Mouse (Mus musculus) hindbrain, embryonic 15.5 days (tissue): Measurements from ENCODE around the gene Adamts20. TPM values are rescaled to one million over a fixed set of nuclear protein-coding genes. Genes with fewer than 3 reads are reported as not detected.

Experiments
- ATAC-seq: fragments of 200-750 bp; cut with Nextera tagmentation; 2 replicates; pipeline ENCODE4 v1.8.0; 2017; ENCODE audit warnings: low read depth, moderate number of reproducible peaks, moderate TSS enrichment; ENCODE audit not compliant: low FRiP score
- H3K27ac ChIP-seq: fragments of 300-500 bp; sonication (generic); replicated peaks from 2 replicates; pipeline ENCODE4 v1.5.1; 2015; ENCODE audit warnings: mild to moderate bottlenecking, inconsistent platforms
- H3K27me3 ChIP-seq: fragments of 300-500 bp; sonication (generic); 2 replicates; pipeline ENCODE4 v1.6.1; 2015; ENCODE audit warnings: control low read depth, inconsistent platforms
- H3K36me3 ChIP-seq: fragments of 300-500 bp; sonication (generic); 2 replicates; pipeline ENCODE4 v1.6.1; 2015; ENCODE audit warnings: control low read depth, inconsistent platforms
- H3K4me1 ChIP-seq: fragments of 300-500 bp; sonication (generic); replicated peaks from 2 replicates; pipeline ENCODE4 v1.6.1; 2015; ENCODE audit warnings: control low read depth, inconsistent platforms
- H3K4me2 ChIP-seq: fragments of 300-500 bp; sonication (generic); 2 replicates; pipeline ENCODE4 v1.6.1; 2015; ENCODE audit warnings: moderate library complexity, mild to moderate bottlenecking, inconsistent platforms
- H3K4me3 ChIP-seq: fragments of 300-500 bp; sonication (generic); 2 replicates; pipeline ENCODE4 v1.5.1; 2015; ENCODE audit warnings: mild to moderate bottlenecking, inconsistent platforms
- H3K9ac ChIP-seq: fragments of 300-500 bp; sonication (generic); 2 replicates; pipeline ENCODE4 v1.6.1; 2015; ENCODE audit warnings: inconsistent platforms
- H3K9me3 ChIP-seq: fragments of 300-500 bp; sonication (generic); 2 replicates; pipeline ENCODE4 v1.6.1; 2016; ENCODE audit warnings: control low read depth, inconsistent platforms
- WGBS: fragments of 180-500 bp; shearing (Covaris S2); methylation state at CpG from one replicate; pipeline ENCODE4 v1.1.7; 2015; 5-methylcytosine and 5-hydroxymethylcytosine counted together
- polyA plus RNA-seq: library from polyadenylated mRNA; unstranded; fragments of >200 nt; fragmentation: Nextera tagmentation; extraction: Ambion mirVana; gene quantifications from 2 replicates; pipeline ENCODE4 v1.2.1, GENCODE M21; 2015

Adamts20 gene
- polyA plus RNA-seq, 1 experiment from 2014 or later: 4.4 TPM

GRCm38 (mm10) chr15:94263866-94264496, 201.2 kb downstream of the Adamts20 start:
- Histone ChIP-seq H3K27me3 (no peaks in the 10 kb centered on the region), H3K4me1 (peaks cover 15% of the 10 kb centered on the region; the same call in 1 of the 2 replicates), H3K27ac (peak overlapping the region; percentile 64), H3K4me2 (no peak overlapping the region), H3K9ac (no peak overlapping the region), H3K4me3 (no peak overlapping the region), H3K9me3 (no peaks in the 10 kb centered on the region), H3K36me3 (no peaks in the 10 kb centered on the region)
- 49% methylated on average over 8 of the region's 8 CpGs for WGBS
- ATAC-seq: peak; percentile 68; the same call in 1 of the 2 replicates

GRCm38 (mm10) chr15:94263241-94263640, 202.0 kb downstream of the Adamts20 start:
- WGBS: 62% methylated on average over 10 of the region's 10 CpGs
- Histone ChIP-seq H3K9me3 (no peaks in the 10 kb centered on the region), H3K4me1 (peaks cover 15% of the 10 kb centered on the region; the same call in 1 of the 2 replicates), H3K36me3 (no peaks in the 10 kb centered on the region), H3K27me3 (no peaks in the 10 kb centered on the region), H3K4me3 (no peak overlapping the region), H3K27ac (peak overlapping the region; percentile 64), H3K4me2 (no peak overlapping the region), H3K9ac (no peak overlapping the region)
- 0 out of 2 replicates have a peak, but pooled peaks have one; percentile 34 for ATAC-seq

- ATAC-seq: no peak
- WGBS: 97% methylated on average over 4 of the region's 4 CpGs
- H3K9ac ChIP-seq: no peak overlapping the region
Measured at GRCm38 (mm10) chr15:94259497-94259896, 205.7 kb downstream of the Adamts20 start.

GRCm38 (mm10) chr15:94255538-94255937, 209.7 kb downstream of the Adamts20 start:
- 72% methylated on average over 5 of the region's 5 CpGs for WGBS
- no peaks in the 10 kb centered on the region for H3K9me3 ChIP-seq

More at GRCm38 (mm10) chr15:94259497-94259896, 205.7 kb downstream of the Adamts20 start:
- Histone ChIP-seq H3K4me1 (peaks cover 12% of the 10 kb centered on the region; the same call in 1 of the 2 replicates), H3K27ac (no peak overlapping the region), H3K36me3 (no peaks in the 10 kb centered on the region), H3K4me3 (no peak overlapping the region), H3K27me3 (no peaks in the 10 kb centered on the region), H3K4me2 (no peak overlapping the region), H3K9me3 (no peaks in the 10 kb centered on the region)

GRCm38 (mm10) chr15:94254861-94255516, 210.2 kb downstream of the Adamts20 start:
- H3K36me3 ChIP-seq: no peaks in the 10 kb centered on the region
- H3K9me3 ChIP-seq: no peaks in the 10 kb centered on the region
- no peaks in the 10 kb centered on the region for H3K27me3 ChIP-seq
- 0 out of 2 replicates have a peak, but pooled peaks have one; percentile 54 for ATAC-seq
- H3K27ac ChIP-seq: 0 out of 2 replicates have a peak overlapping the region, but pooled peaks have one; percentile 58
- peaks cover 9% of the 10 kb centered on the region; the same call in 1 of the 2 replicates for H3K4me1 ChIP-seq
- H3K4me3 ChIP-seq: no peak overlapping the region
- no peak overlapping the region for H3K9ac ChIP-seq
- no peak overlapping the region for H3K4me2 ChIP-seq
- WGBS: 56% methylated on average over 3 of the region's 3 CpGs

More at GRCm38 (mm10) chr15:94255538-94255937, 209.7 kb downstream of the Adamts20 start:
- no peak overlapping the region for H3K27ac ChIP-seq
- H3K36me3 ChIP-seq: no peaks in the 10 kb centered on the region
- H3K9ac ChIP-seq: no peak overlapping the region
- ATAC-seq: 0 out of 2 replicates have a peak, but pooled peaks have one; percentile 59
- no peaks in the 10 kb centered on the region for H3K27me3 ChIP-seq
- H3K4me3 ChIP-seq: no peak overlapping the region
- no peak overlapping the region for H3K4me2 ChIP-seq
- peaks cover 9% of the 10 kb centered on the region; the same call in 1 of the 2 replicates for H3K4me1 ChIP-seq

GRCm38 (mm10) chr15:94254091-94254860, 210.9 kb downstream of the Adamts20 start:
- Histone ChIP-seq H3K27ac (peak overlapping the region; percentile 58; the same call in 1 of the 2 replicates), H3K4me3 (no peak overlapping the region), H3K4me1 (peaks cover 9% of the 10 kb centered on the region; the same call in 1 of the 2 replicates), H3K9ac (no peak overlapping the region), H3K27me3 (no peaks in the 10 kb centered on the region), H3K9me3 (no peaks in the 10 kb centered on the region), H3K36me3 (no peaks in the 10 kb centered on the region), H3K4me2 (no peak overlapping the region)
- 56% methylated on average over 14 of the region's 14 CpGs for WGBS
- ATAC-seq: peak; percentile 88

GRCm38 (mm10) chr15:94252962-94253712, 212.1 kb downstream of the Adamts20 start:
- WGBS: 82% methylated on average over 13 of the region's 13 CpGs

GRCm38 (mm10) chr15:94249766-94250165, 215.5 kb downstream of the Adamts20 start:
- no peak overlapping the region for H3K4me3 ChIP-seq
- no peak overlapping the region for H3K4me2 ChIP-seq
- no peak overlapping the region for H3K9ac ChIP-seq
- H3K4me1 ChIP-seq: peaks cover 9% of the 10 kb centered on the region; the same call in 1 of the 2 replicates
- no peak overlapping the region for H3K27ac ChIP-seq
- no peak for ATAC-seq
- H3K9me3 ChIP-seq: no peaks in the 10 kb centered on the region
- H3K36me3 ChIP-seq: no peaks in the 10 kb centered on the region
- WGBS: 74% methylated on average over 8 of the region's 8 CpGs
- H3K27me3 ChIP-seq: no peaks in the 10 kb centered on the region

More at GRCm38 (mm10) chr15:94252962-94253712, 212.1 kb downstream of the Adamts20 start:
- Histone ChIP-seq H3K9me3 (no peaks in the 10 kb centered on the region), H3K36me3 (no peaks in the 10 kb centered on the region), H3K4me1 (peaks cover 9% of the 10 kb centered on the region; the same call in 1 of the 2 replicates), H3K9ac (no peak overlapping the region), H3K4me2 (no peak overlapping the region), H3K27me3 (no peaks in the 10 kb centered on the region), H3K27ac (no peak overlapping the region), H3K4me3 (no peak overlapping the region)
- no peak for ATAC-seq

- H3K27ac ChIP-seq: no peak overlapping the region
- ATAC-seq: no peak
- H3K27me3 ChIP-seq: no peaks in the 10 kb centered on the region
- no peaks in the 10 kb centered on the region for H3K36me3 ChIP-seq
- no peak overlapping the region for H3K4me2 ChIP-seq
- H3K9ac ChIP-seq: no peak overlapping the region
- 79% methylated on average over 6 of the region's 6 CpGs for WGBS
- no peak overlapping the region for H3K4me3 ChIP-seq
- H3K9me3 ChIP-seq: no peaks in the 10 kb centered on the region
- H3K4me1 ChIP-seq: no peaks in the 10 kb centered on the region
Measured at GRCm38 (mm10) chr15:94248386-94248785, 216.8 kb downstream of the Adamts20 start.

GRCm38 (mm10) chr15:94246669-94247068, 218.5 kb downstream of the Adamts20 start:
- Histone ChIP-seq H3K9ac (no peak overlapping the region), H3K27ac (no peak overlapping the region), H3K4me2 (no peak overlapping the region), H3K36me3 (no peaks in the 10 kb centered on the region), H3K4me1 (no peaks in the 10 kb centered on the region), H3K4me3 (no peak overlapping the region), H3K27me3 (no peaks in the 10 kb centered on the region), H3K9me3 (no peaks in the 10 kb centered on the region)
- 84% methylated on average over 5 of the region's 5 CpGs for WGBS
- no peak for ATAC-seq

- H3K4me3 ChIP-seq: no peak overlapping the region
- no peaks in the 10 kb centered on the region for H3K4me1 ChIP-seq
- H3K27ac ChIP-seq: no peak overlapping the region
- no peak for ATAC-seq
- WGBS: 65% methylated on average over 2 of the region's 2 CpGs
- H3K36me3 ChIP-seq: no peaks in the 10 kb centered on the region
- H3K9me3 ChIP-seq: no peaks in the 10 kb centered on the region
- no peak overlapping the region for H3K9ac ChIP-seq
- H3K4me2 ChIP-seq: no peak overlapping the region
- no peaks in the 10 kb centered on the region for H3K27me3 ChIP-seq
Measured at GRCm38 (mm10) chr15:94244336-94244735, 220.9 kb downstream of the Adamts20 start.
